Mouse (Mus musculus): ENCODE measurements around the gene 1700001C19Rik.

1700001C19Rik gene

DNA sequence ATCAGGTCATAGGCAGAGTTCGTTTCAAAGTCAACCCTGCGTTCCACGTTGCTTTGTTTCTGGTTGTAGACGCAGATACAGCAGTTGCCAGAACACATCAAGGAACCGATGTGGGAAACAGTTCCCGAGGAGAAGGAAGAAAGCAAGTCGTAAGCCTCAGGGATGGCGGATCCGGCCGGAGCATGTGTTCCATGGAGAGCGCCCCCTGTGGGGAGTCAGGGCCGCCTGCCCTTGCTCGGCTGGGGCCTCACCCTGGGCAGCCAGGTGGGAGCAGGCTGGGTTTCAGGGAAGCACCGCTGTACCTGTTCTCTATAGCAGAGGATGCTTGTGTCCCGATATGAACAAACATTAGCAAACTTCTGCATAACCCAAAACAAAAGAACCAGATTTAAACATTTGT is 59.0 kb downstream of the 1700001C19Rik start:
- no peak for DNase-seq (ENCODE audit: extremely low read depth, low read depth)

DNA sequence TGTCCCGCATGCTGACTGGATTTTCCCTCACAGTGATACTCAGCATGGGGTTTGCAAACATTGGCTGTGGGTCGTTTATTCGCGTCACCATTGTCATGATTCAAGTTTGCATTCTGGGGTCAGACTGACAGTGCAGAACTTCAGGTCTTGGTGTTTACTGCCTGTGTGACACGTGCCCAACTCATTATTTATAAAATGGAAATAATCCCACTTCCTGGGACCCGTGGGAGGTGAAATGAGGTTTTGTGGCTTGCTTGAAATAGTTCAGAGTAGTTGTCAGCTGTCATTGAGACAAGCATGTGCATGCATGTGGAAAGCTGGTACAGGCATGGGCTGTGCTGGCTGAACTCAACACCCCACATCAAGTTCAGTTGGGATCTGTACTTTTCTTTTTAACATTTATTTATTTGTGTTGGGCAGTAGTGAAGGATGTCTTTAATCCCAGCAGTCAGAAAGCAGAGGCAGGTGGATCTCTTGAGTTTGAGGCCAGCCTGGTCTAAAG is 60.3 kb downstream of the 1700001C19Rik start:
- no peak for DNase-seq (ENCODE audit: extremely low read depth, low read depth)

DNA sequence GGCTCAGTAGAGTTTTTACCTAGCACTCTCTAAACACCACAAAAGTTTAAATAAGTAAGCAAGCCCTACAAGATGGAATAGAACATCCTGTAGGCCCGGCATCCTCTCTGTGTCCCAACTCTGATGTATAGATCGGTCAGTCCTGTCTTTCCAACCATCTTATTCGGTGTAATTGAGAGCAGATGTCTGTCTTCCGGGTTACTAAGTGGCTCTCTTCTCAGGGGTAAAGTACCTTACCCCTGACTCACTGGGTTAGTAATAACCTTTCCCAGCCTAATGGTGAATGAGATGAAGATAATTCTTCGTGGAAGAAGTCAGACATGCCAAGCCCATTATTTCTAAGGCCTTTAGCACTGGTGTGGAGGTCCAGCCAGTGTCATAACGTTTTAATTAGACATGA is 63.2 kb downstream of the 1700001C19Rik start:
- no peak for DNase-seq (ENCODE audit: extremely low read depth, low read depth)

DNA sequence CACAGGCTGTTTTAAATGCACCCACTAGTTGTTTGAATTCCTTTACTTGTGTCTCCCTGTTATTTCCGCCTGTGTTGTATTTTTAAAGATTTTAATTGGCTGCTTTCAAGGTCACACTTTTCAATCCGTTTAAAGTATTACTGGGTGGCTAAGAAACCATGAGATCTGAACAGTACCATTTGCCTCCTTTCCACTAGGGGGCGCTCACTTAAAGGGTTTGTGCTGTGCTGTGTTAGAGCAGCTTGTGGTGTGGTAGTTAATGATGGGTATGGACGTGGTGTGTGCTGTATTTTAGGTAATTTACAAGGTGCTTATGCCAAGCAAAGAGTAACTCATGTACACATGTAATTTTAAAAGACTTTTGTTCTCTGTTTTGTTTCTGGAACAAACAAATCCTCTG is 65.7 kb downstream of the 1700001C19Rik start:
- peak; percentile 76 for DNase-seq (ENCODE audit: extremely low read depth, low read depth)

DNA sequence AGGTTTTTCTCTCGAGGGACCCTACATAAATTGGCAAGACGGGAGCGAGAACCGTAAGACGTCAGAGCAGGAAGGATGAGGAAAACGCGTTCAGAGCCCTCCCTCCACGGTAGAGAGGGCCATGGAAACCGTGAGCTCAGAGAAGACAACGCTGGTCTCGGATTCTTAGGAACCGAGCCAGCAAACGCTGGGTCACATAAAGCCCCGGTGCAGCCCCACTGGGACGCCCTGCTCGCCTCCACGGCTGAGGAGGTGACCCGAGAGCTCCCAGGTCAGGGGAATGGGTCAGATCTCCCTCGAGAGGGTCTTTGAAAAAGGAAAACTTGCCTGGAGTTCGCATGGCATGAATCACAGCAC is 68.1 kb downstream of the 1700001C19Rik start:
- no peak for DNase-seq (ENCODE audit: extremely low read depth, low read depth)

DNA sequence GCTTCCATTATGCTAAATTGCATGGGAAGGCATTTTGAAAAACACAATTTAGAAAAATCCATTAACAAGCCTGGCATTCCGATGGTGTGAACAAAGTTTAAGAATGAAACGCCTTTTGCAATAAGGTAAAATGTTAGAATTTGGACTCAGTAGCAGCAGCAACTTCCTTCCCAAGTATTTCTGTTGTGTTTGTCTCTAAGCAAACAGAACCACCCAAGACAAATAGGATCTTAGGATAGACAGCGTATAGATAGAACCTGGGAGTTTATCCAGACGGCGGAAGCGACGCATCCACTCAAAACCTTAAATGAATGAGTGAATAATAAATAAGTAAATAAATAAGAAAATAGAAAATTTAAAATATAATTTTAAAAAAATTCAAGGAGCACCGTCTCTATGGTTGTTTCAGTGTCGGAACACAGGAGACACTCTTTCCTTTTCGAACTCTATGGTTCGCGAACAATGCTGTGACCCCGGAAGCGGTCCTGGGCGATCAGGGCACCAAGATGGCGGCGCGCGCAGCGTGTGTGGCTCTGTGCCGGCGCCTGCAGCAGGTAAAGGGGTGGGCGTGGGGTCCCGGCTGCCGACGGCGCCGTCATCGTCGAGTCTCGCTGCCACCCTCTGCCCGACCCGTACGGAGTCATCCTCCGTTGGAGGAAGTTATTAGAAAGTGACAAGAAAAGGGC is 68.6 kb downstream of the 1700001C19Rik start, which contains the start of gene Mrps10:
Gene Mrps10 (plus strand): TSS at position 487 of the 686 bp plus-strand sequence.
- peak; percentile 85 for DNase-seq (ENCODE audit: extremely low read depth, low read depth)
